Mouse (Mus musculus) MEL (cell line): ENCODE measurements around the gene Uqcrh. TPM values are rescaled to one million over a fixed set of nuclear protein-coding genes. Genes with fewer than 3 reads are reported as not detected.
A peak's percentile ranks its signal among the peaks of the same experiment; 100 is the strongest.

Experiments
- DNase-seq: peaks from one replicate; pipeline ENCODE4 v3.0.0; 2011; ENCODE audit warnings: low read depth, low spot score
- H3K27ac ChIP-seq: 2 replicates; pipeline ENCODE4 v1.5.1; 2012; ENCODE audit warnings: low read depth, mild to moderate bottlenecking, control low read depth, low read length, moderate library complexity; ENCODE audit not compliant: control insufficient read depth
- H3K27me3 ChIP-seq, 2 experiments: fragments of 150-350 bp in 1 of 2; sonication (generic) in 1 of 2; 2 replicates each; pipeline ENCODE4 v1.6.1; 2012; ENCODE audit warnings: low read length in 2 of 2, mild to moderate bottlenecking in 2 of 2, improper control_type of control experiment in 1 of 2, moderate library complexity in 1 of 2; ENCODE audit not compliant: insufficient read depth in 2 of 2, control insufficient read depth in 1 of 2
- H3K36me3 ChIP-seq, 2 experiments: 2 replicates each; pipeline ENCODE4 v1.6.1; 2012 to 2014; ENCODE audit warnings: low read length in 2 of 2, improper control_type of control experiment in 1 of 2, inconsistent platforms in 1 of 2, mild to moderate bottlenecking in 1 of 2; ENCODE audit not compliant: insufficient read depth in 2 of 2, control insufficient read depth in 1 of 2
- H3K4me1 ChIP-seq, 2 experiments: fragments of 150-350 bp in 1 of 2; sonication (generic) in 1 of 2; 2 replicates each; pipeline ENCODE4 v1.6.1; 2012; ENCODE audit warnings: low read length in 2 of 2, improper control_type of control experiment in 1 of 2, mild to moderate bottlenecking in 1 of 2; ENCODE audit not compliant: insufficient read depth in 2 of 2, control insufficient read depth in 1 of 2
- H3K4me3 ChIP-seq, 2 experiments: fragments of 150-350 bp in 1 of 2; sonication (generic) in 1 of 2; 2 replicates each; pipeline ENCODE4 v1.5.1; 2012; ENCODE audit warnings: low read depth in 2 of 2, low read length in 2 of 2, mild to moderate bottlenecking in 2 of 2, moderate library complexity in 2 of 2, control low read depth in 1 of 2, improper control_type of control experiment in 1 of 2; ENCODE audit not compliant: control insufficient read depth in 1 of 2, insufficient read depth in 1 of 2
- H3K79me2 ChIP-seq: 2 replicates; pipeline ENCODE4 v1.6.1; 2012; ENCODE audit warnings: mild to moderate bottlenecking, low read length, moderate library complexity; ENCODE audit not compliant: control insufficient read depth, poor library complexity, insufficient read depth
- H3K9ac ChIP-seq: 2 replicates; pipeline ENCODE4 v1.6.1; 2012; ENCODE audit warnings: low read depth, mild to moderate bottlenecking, control low read depth, low read length, moderate library complexity; ENCODE audit not compliant: control insufficient read depth, poor library complexity, severe bottlenecking
- H3K9me3 ChIP-seq: fragments of 150-350 bp; sonication (generic); replicated peaks from 2 replicates; pipeline ENCODE4 v1.6.1; 2012; ENCODE audit warnings: mild to moderate bottlenecking, low read length, improper control_type of control experiment, moderate library complexity; ENCODE audit not compliant: insufficient read depth
- BHLHE40 ChIP-seq: IDR thresholded peaks from 2 replicates; pipeline ENCODE4 v1.6.1; 2012; ENCODE audit warnings: low read depth, mild to moderate bottlenecking, inconsistent platforms, low read length, improper control_type of control experiment, borderline replicate concordance
- CHD1 ChIP-seq: IDR thresholded peaks from 2 replicates; pipeline ENCODE4 v1.6.1; 2012; ENCODE audit warnings: low read depth, mild to moderate bottlenecking, inconsistent platforms, low read length, improper control_type of control experiment
- CHD2 ChIP-seq: IDR thresholded peaks from 2 replicates; pipeline ENCODE4 v1.6.1; 2011; ENCODE audit warnings: low read length, improper control_type of control experiment
- CTCF ChIP-seq, 3 experiments: IDR thresholded peaks in 2 of 3; conservative IDR thresholded peaks in 1 of 3; 2 replicates each; pipeline ENCODE4 v1.5.1; 2011 to 2012; ENCODE audit warnings: low read length in 3 of 3, low read depth in 2 of 3, mild to moderate bottlenecking in 2 of 3, improper control_type of control experiment in 1 of 3, inconsistent platforms in 1 of 3, mixed read lengths in 1 of 3, moderate library complexity in 1 of 3; ENCODE audit not compliant: control insufficient read depth in 1 of 3, insufficient read depth in 1 of 3, poor library complexity in 1 of 3, severe bottlenecking in 1 of 3
- E2F4 ChIP-seq: IDR thresholded peaks from 2 replicates; pipeline ENCODE4 v1.6.1; 2011; ENCODE audit warnings: low read depth, low read length, improper control_type of control experiment, borderline replicate concordance
- EP300 ChIP-seq, 2 experiments: IDR thresholded peaks; 2 replicates each; pipeline ENCODE4 v1.6.1; 2011; ENCODE audit warnings: improper control_type of control experiment in 2 of 2, low read length in 2 of 2, low read depth in 1 of 2, mild to moderate bottlenecking in 1 of 2
- GABPA ChIP-seq: IDR thresholded peaks from 2 replicates; pipeline ENCODE4 v1.6.1; 2012; ENCODE audit warnings: low read depth, mild to moderate bottlenecking, inconsistent platforms, low read length, improper control_type of control experiment, moderate library complexity
- GATA1 ChIP-seq: IDR thresholded peaks from 2 replicates; pipeline ENCODE4 v1.6.1; 2011; ENCODE audit warnings: low read depth, low read length, improper control_type of control experiment
- HCFC1 ChIP-seq: IDR thresholded peaks from 2 replicates; pipeline ENCODE4 v1.6.1; 2012; ENCODE audit warnings: low read depth, mild to moderate bottlenecking, inconsistent platforms, low read length, improper control_type of control experiment, moderate library complexity
- JUND ChIP-seq: IDR thresholded peaks from 2 replicates; pipeline ENCODE4 v1.6.1; 2011; ENCODE audit warnings: low read depth, mild to moderate bottlenecking, improper control_type of control experiment, low read length
- KAT2A ChIP-seq: conservative IDR thresholded peaks from 2 replicates; pipeline ENCODE4 v1.6.1; 2012; ENCODE audit warnings: low read depth, low read length, improper control_type of control experiment, inconsistent platforms
- MAFK ChIP-seq: IDR thresholded peaks from 2 replicates; pipeline ENCODE4 v1.6.1; 2011; ENCODE audit warnings: low read depth, mild to moderate bottlenecking, low read length, improper control_type of control experiment, borderline replicate concordance
- MAX ChIP-seq: IDR thresholded peaks from 2 replicates; pipeline ENCODE4 v1.6.1; 2011; ENCODE audit warnings: low read length, improper control_type of control experiment
- MAZ ChIP-seq: IDR thresholded peaks from 2 replicates; pipeline ENCODE4 v1.6.1; 2012; ENCODE audit warnings: low read depth, mild to moderate bottlenecking, inconsistent platforms, low read length, improper control_type of control experiment
- MEF2A ChIP-seq: IDR thresholded peaks from 2 replicates; pipeline ENCODE4 v1.6.1; 2014; ENCODE audit warnings: low read depth, mild to moderate bottlenecking, inconsistent platforms, low read length, improper control_type of control experiment; ENCODE audit not compliant: poor library complexity, insufficient replicate concordance, severe bottlenecking; ENCODE audit errors: extremely low read depth
- MXI1 ChIP-seq: IDR thresholded peaks from 2 replicates; pipeline ENCODE4 v1.6.1; 2011; ENCODE audit warnings: mild to moderate bottlenecking, low read depth, low read length, improper control_type of control experiment
- MYB ChIP-seq: IDR thresholded peaks from 2 replicates; pipeline ENCODE4 v1.6.1; 2011; ENCODE audit warnings: mild to moderate bottlenecking, low read depth, low read length, improper control_type of control experiment
- MYC ChIP-seq: IDR thresholded peaks from 2 replicates; pipeline ENCODE4 v1.6.1; 2011; ENCODE audit warnings: low read depth, mild to moderate bottlenecking, low read length, improper control_type of control experiment, moderate library complexity
- NELFE ChIP-seq: IDR thresholded peaks from 2 replicates; pipeline ENCODE4 v1.6.1; 2011; ENCODE audit warnings: low read depth, low read length, improper control_type of control experiment
- NRF1 ChIP-seq: IDR thresholded peaks from 2 replicates; pipeline ENCODE4 v1.6.1; 2014; ENCODE audit warnings: low read depth, mild to moderate bottlenecking, inconsistent platforms, low read length, improper control_type of control experiment, moderate library complexity; ENCODE audit not compliant: poor library complexity, insufficient read depth, severe bottlenecking
- POLR2A ChIP-seq, 2 experiments: IDR thresholded peaks; 2 replicates each; pipeline ENCODE4 v1.6.1; 2011 to 2012; ENCODE audit warnings: low read length in 2 of 2, mild to moderate bottlenecking in 2 of 2, control low read depth in 1 of 2, improper control_type of control experiment in 1 of 2, low read depth in 1 of 2, moderate library complexity in 1 of 2; ENCODE audit not compliant: control insufficient read depth in 1 of 2, insufficient read depth in 1 of 2, poor library complexity in 1 of 2
- POLR2AphosphoS2 ChIP-seq: IDR thresholded peaks from 2 replicates; pipeline ENCODE4 v1.6.1; 2011; ENCODE audit warnings: low read length, improper control_type of control experiment
- POLR2AphosphoS5 ChIP-seq: IDR thresholded peaks from 2 replicates; pipeline ENCODE4 v1.6.1; 2012; ENCODE audit warnings: low read depth, borderline replicate concordance, mild to moderate bottlenecking, inconsistent platforms, low read length, moderate library complexity, mixed read lengths
- RAD21 ChIP-seq: IDR thresholded peaks from 2 replicates; pipeline ENCODE4 v1.6.1; 2011; ENCODE audit warnings: mild to moderate bottlenecking, low read depth, low read length, improper control_type of control experiment
- RCOR1 ChIP-seq: IDR thresholded peaks from 2 replicates; pipeline ENCODE4 v1.6.1; 2012; ENCODE audit warnings: low read depth, mild to moderate bottlenecking, inconsistent platforms, low read length, improper control_type of control experiment
- SIN3A ChIP-seq: IDR thresholded peaks from 2 replicates; pipeline ENCODE4 v1.6.1; 2012; ENCODE audit warnings: low read length, improper control_type of control experiment, inconsistent platforms
- TAL1 ChIP-seq: IDR thresholded peaks from 2 replicates; pipeline ENCODE4 v1.6.1; 2012; ENCODE audit warnings: mild to moderate bottlenecking, inconsistent platforms, low read length, moderate library complexity, mixed read lengths
- TBP ChIP-seq: IDR thresholded peaks from 2 replicates; pipeline ENCODE4 v1.8.0; 2011; ENCODE audit warnings: low read depth, low read length, improper control_type of control experiment
- TCF12 ChIP-seq: IDR thresholded peaks from 2 replicates; pipeline ENCODE4 v1.6.1; 2014; ENCODE audit warnings: low read depth, mild to moderate bottlenecking, inconsistent platforms, low read length, improper control_type of control experiment, moderate library complexity
- UBTF ChIP-seq: IDR thresholded peaks from 2 replicates; pipeline ENCODE4 v1.6.1; 2012; ENCODE audit warnings: low read depth, mild to moderate bottlenecking, inconsistent platforms, low read length, improper control_type of control experiment, moderate library complexity, borderline replicate concordance; ENCODE audit not compliant: insufficient read depth
- USF1 ChIP-seq: IDR thresholded peaks from 2 replicates; pipeline ENCODE4 v1.6.1; 2014; ENCODE audit warnings: low read depth, mild to moderate bottlenecking, inconsistent platforms, low read length, improper control_type of control experiment, moderate library complexity
- ZC3H11A ChIP-seq: IDR thresholded peaks from 2 replicates; pipeline ENCODE4 v1.6.1; 2012; ENCODE audit warnings: low read depth, mild to moderate bottlenecking, inconsistent platforms, low read length, improper control_type of control experiment
- ZKSCAN1 ChIP-seq: IDR thresholded peaks from 2 replicates; pipeline ENCODE4 v1.6.1; 2012; ENCODE audit warnings: low read depth, mild to moderate bottlenecking, inconsistent platforms, low read length, improper control_type of control experiment, moderate library complexity
- ZMIZ1 ChIP-seq: IDR thresholded peaks from 2 replicates; pipeline ENCODE4 v1.6.1; 2012; ENCODE audit warnings: low read depth, mild to moderate bottlenecking, inconsistent platforms, low read length, improper control_type of control experiment, moderate library complexity
- ZNF384 ChIP-seq: IDR thresholded peaks from 2 replicates; pipeline ENCODE4 v1.6.1; 2012; ENCODE audit warnings: low read depth, mild to moderate bottlenecking, inconsistent platforms, low read length, improper control_type of control experiment
- polyA plus RNA-seq, 2 experiments: library from polyadenylated mRNA; stranded (reverse) in 1 of 2; unstranded in 1 of 2; fragments of >175 nt in 1 of 2; fragments of >200 nt in 1 of 2; gene quantifications; 2 replicates each; pipeline versions ENCODE4 v1.2.1 to v1.2.4; 2012; ENCODE audit warnings: low replicate concordance in 2 of 2, low read depth in 1 of 2; ENCODE audit not compliant: insufficient read length in 2 of 2, insufficient read depth in 1 of 2, missing spikeins in 1 of 2
- total RNA-seq: library from RNA; depleted of rRNA; stranded (reverse); fragments of 300-350 nt; gene quantifications from 2 replicates; pipeline ENCODE4 v1.2.3, GENCODE M21; 2012

Uqcrh gene
- total and polyA plus RNA-seq, 3 experiments = 392 to 529 (median 414) TPM

DNA sequence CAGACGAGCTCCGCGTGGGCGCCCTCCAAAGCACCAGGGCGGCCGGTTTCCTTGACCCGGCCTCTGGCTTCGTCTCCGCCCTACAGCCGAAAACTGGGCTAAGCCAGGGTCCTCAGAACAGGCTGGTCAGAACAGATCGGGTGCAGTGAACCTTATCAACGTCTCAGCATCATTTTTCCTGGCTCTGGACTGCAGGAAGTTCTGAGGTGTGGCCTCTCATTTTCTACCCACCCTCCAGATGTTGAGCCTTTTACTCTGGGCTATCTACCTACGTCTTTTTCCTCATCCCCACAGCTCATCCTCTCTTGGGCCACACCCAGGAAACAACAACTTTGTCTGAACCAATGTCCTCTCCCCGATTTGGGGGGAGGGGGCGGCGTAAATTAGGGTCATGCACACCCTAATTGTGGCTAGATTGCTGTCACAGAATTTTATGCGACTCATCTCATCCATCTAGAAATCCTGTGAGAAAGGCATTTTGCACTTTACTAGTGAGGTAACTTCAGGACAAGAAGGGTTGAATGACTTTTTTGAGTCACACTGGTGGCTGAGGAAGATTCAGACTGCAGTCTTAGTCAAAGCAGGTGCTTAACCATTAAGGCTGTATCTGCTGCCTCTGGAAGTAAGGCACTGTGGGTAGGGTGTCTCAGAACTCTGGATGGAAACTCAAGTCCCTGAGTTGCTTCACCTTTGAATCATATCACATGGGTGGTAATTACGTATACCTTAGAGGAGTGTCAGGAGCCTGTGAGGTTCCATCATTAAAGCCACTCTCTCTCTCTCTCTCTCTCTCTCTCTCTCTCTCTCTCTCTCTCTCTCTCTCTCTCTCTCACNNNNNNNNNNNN, 56.7 kb downstream of the Uqcrh start, which contains the start of gene Faah:
Gene Faah, minus strand, starts transcription at position 25 of the 845 bp plus-strand sequence.
- H3K9me3 ChIP-seq = no peaks in the 10 kb centered on the region
- peak within 1 kb of the TSS; percentile 71 for H3K27ac ChIP-seq
- peak within 1 kb of the TSS; percentile 73 for H3K9ac ChIP-seq
- peaks cover 15 to 32% of the 10 kb centered on the region in 2 experiments for H3K4me1 ChIP-seq
- peak within 1 kb of the TSS; percentile 72 to 80 for H3K4me3 ChIP-seq
- H3K79me2 ChIP-seq = peaks cover 11% of the 10 kb centered on the region
- no peaks in the 10 kb centered on the region for H3K27me3 ChIP-seq
- DNase-seq = peak; percentile 87
- peaks cover 0 to 30% of the 10 kb centered on the region in 2 experiments; a peak in 3 of 4 replicates for H3K36me3 ChIP-seq
- TF ChIP-seq USF1 = no peak
- peak; percentile 32; the same call in 1 of the 2 replicates for TF ChIP-seq GATA1
- TF ChIP-seq JUND = no peak
- TF ChIP-seq RCOR1 = no peak
- no peak for TF ChIP-seq ZNF384
- no peak for TF ChIP-seq RAD21
- TF ChIP-seq BHLHE40 = no peak
- TF ChIP-seq MYC = 0 out of 2 replicates have a peak, but pooled peaks have one; percentile 46
- 0 out of 2 replicates have a peak, but pooled peaks have one; percentile 3 for TF ChIP-seq TCF12
- no peak for TF ChIP-seq ZC3H11A
- TF ChIP-seq ZMIZ1 = no peak; the same call in 1 of the 2 replicates
- no peak for TF ChIP-seq NRF1
- TF ChIP-seq KAT2A = no peak
- no peak for TF ChIP-seq MAFK
- no peak; the same call in 1 of the 2 replicates for TF ChIP-seq MAX
- TF ChIP-seq GABPA = no peak
- TF ChIP-seq TBP = peak; percentile 55; the same call in 1 of the 2 replicates
- no peak for TF ChIP-seq POLR2AphosphoS5
- no peak for TF ChIP-seq MAZ
- TF ChIP-seq POLR2A (IDR thresholded peaks at IDR 0.05; ENCODE audit: control insufficient read depth in 1 of 2, insufficient read depth in 1 of 2, low read depth in 1 of 2, low read length in 2 of 2, poor library complexity in 1 of 2) = peak in 1 of 2 experiments; percentile 73; a peak in 3 of 4 replicates
- TF ChIP-seq CTCF (IDR thresholded peaks at IDR 0.05 in 2 of 3, conservative IDR thresholded peaks at IDR 0.05 in 1 of 3; ENCODE audit: control insufficient read depth in 1 of 3, insufficient read depth in 1 of 3, low read depth in 2 of 3, low read length in 3 of 3, poor library complexity in 1 of 3, severe bottlenecking in 1 of 3) = no peak
- peak in 1 of 2 experiments; percentile 16; a peak in 1 of 4 replicates for TF ChIP-seq EP300 (IDR thresholded peaks at IDR 0.05; ENCODE audit: low read depth in 1 of 2, low read length in 2 of 2)
- TF ChIP-seq NELFE = peak; percentile 35
- 0 out of 2 replicates have a peak, but pooled peaks have one; percentile 8 for TF ChIP-seq HCFC1
- no peak for TF ChIP-seq UBTF
- no peak for TF ChIP-seq TAL1
- TF ChIP-seq SIN3A = peak; percentile 77
- TF ChIP-seq ZKSCAN1 = no peak
- peak; percentile 33; the same call in 1 of the 2 replicates for TF ChIP-seq POLR2AphosphoS2
- TF ChIP-seq MYB = peak; percentile 2; the same call in 1 of the 2 replicates
- TF ChIP-seq CHD2 = no peak
- no peak for TF ChIP-seq E2F4
- TF ChIP-seq MXI1 = 0 out of 2 replicates have a peak, but pooled peaks have one; percentile 22
- TF ChIP-seq MEF2A = no peak
- no peak for TF ChIP-seq CHD1
